Mouse (Mus musculus) ES-E14 (cell line): Measurements from ENCODE around the gene Frmpd3.
"Not testable (repeated sequence)": the region's sequence is repeated elsewhere in the genome, so short reads cannot be mapped to it uniquely, and the experiment has no call there.

ENCODE experiments used
- CHD2 ChIP-seq: IDR thresholded peaks from 2 replicates; pipeline ENCODE4 v1.6.1; 2014; ENCODE audit warnings: mild to moderate bottlenecking, low read depth, low read length, inconsistent platforms
- HCFC1 ChIP-seq: IDR thresholded peaks from 2 replicates; pipeline ENCODE4 v1.6.1; 2012; ENCODE audit warnings: low read length, inconsistent platforms, borderline replicate concordance; ENCODE audit not compliant: insufficient read depth
- MAFK ChIP-seq: IDR thresholded peaks from 2 replicates; pipeline ENCODE4 v1.6.1; 2014; ENCODE audit warnings: mild to moderate bottlenecking, low read depth, low read length, inconsistent platforms; ENCODE audit not compliant: insufficient read depth
- ZC3H11A ChIP-seq: IDR thresholded peaks from 2 replicates; pipeline ENCODE4 v1.6.1; 2012; ENCODE audit warnings: low read depth, mild to moderate bottlenecking, inconsistent platforms, low read length, borderline replicate concordance

GRCm38 (mm10) chrX:140320671-140321070, 21.4 kb upstream of the Frmpd3 start:
- not testable (repeated sequence) for TF ChIP-seq ZC3H11A, MAFK, CHD2, HCFC1
